Comparison of ENCODE assay signal across 15 mouse cellular contexts in genomic region chr8:77785676-77786255, GRCm38 (mm10).
"Had no signal": no experiment of that assay in that cellular context is flagged by ENCODE, and none has a peak within 500 bp of the region (broad histone marks: within the 10 kb centered on the region; RNA-seq: fewer than 3 reads in every experiment).

No protein-coding gene starts in this region.

- H3K27ac ChIP-seq: midbrain, embryonic 10.5 days; midbrain, embryonic 12.5 days; neural tube, embryonic 12.5 days; stomach, embryonic 15.5 days; stomach, postnatal 0 days had no signal

- ATAC-seq: midbrain, embryonic 16.5 days had no signal

- H3K9me3 ChIP-seq: midbrain, embryonic 10.5 days; midbrain, embryonic 12.5 days; neural tube, embryonic 12.5 days; stomach, embryonic 15.5 days had no signal

- H3K4me2 ChIP-seq: lung, embryonic 14.5 days; midbrain, embryonic 12.5 days; neural tube, embryonic 12.5 days; stomach, embryonic 15.5 days had no signal

- H3K27me3 ChIP-seq: midbrain, embryonic 12.5 days; neural tube, embryonic 12.5 days; stomach, embryonic 15.5 days had no signal

- H3K4me3 ChIP-seq: midbrain, embryonic 10.5 days; midbrain, embryonic 12.5 days; neural tube, embryonic 12.5 days; stomach, embryonic 15.5 days had no signal

- DNase-seq: lung, adult 18-20 months; lung, embryonic 14.5 days; lung, postnatal 10 days; lung, postnatal 4 days; midbrain, embryonic 14.5 days; right cerebral cortex, postnatal 14 days; thymus, adult 2 months; thymus, postnatal 14 days; thymus, postnatal 4 days had no signal

- H3K4me1 ChIP-seq: midbrain, embryonic 10.5 days; midbrain, embryonic 12.5 days; neural tube, embryonic 12.5 days; stomach, embryonic 15.5 days had no signal

- H3K36me3 ChIP-seq: midbrain, embryonic 10.5 days; midbrain, embryonic 12.5 days; neural tube, embryonic 12.5 days; stomach, embryonic 15.5 days had no signal

- H3K9ac ChIP-seq: lung, embryonic 14.5 days; midbrain, embryonic 12.5 days; neural tube, embryonic 12.5 days; stomach, embryonic 15.5 days had no signal
